Mouse (Mus musculus): ENCODE results near the gene Nr2c2ap. TPM values are rescaled to one million over a fixed set of nuclear protein-coding genes. Genes with fewer than 3 reads are reported as not detected.

Nr2c2ap gene
- polyA plus RNA-seq, 1 experiment from 2014 or later: 32.0 TPM

DNA sequence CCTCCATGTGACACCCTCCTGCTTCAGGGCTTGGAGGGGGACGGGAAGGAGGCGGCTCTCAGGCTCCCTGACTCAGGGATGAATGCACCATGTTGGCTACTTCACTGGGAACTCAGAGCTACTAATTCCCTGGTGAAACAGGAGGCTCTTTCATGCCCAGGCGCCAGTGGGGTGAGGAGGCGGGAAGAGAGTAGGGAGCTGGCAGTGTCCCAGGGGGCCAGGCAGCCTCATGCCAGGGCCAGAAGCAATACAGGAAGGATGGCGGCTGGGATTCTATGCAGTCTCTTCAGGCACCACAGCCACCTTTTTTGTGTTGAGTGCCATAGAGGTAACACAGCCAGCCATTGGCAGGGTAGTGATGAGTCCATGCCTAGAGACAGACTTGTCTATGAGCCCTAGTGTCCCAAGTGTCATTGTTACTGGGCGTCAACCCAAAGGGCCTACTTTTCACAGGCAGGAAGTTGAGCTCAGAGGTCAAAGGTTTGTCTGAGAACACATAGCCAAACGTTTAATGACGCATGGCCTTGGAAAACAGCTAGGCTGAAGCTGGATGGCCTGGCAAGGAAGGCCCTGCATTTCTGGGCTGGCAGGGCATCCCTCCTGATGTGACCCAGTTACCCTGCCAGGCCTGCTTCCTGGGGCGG is 1.7 kb upstream of the Nr2c2ap start:
- DNase-seq (ENCODE audit: low spot score) (peak; percentile 59), ATAC-seq (peak; percentile 51)
- Histone ChIP-seq H3K27ac (ENCODE audit: low read length) (peak overlapping the region; percentile 35; the same call in 1 of the 2 replicates), H3K4me3 (ENCODE audit: low read depth, low read length) (no peak overlapping the region), H3K27me3 (replicated peaks; ENCODE audit: insufficient read depth, low read length) (no peaks in the 10 kb centered on the region), H3K4me2 (replicated peaks; ENCODE audit: low read depth, low read length) (no peak overlapping the region), H3K9me3 (ENCODE audit: low read length) (no peaks in the 10 kb centered on the region), H3K36me3 (ENCODE audit: insufficient read depth, low read length) (no peaks in the 10 kb centered on the region), H3K4me1 (ENCODE audit: insufficient read depth, low read depth, low read length) (no peaks in the 10 kb centered on the region), H3K9ac (replicated peaks; ENCODE audit: low read depth) (no peak overlapping the region)
- WGBS: 47% methylated on average over 9 of the region's 9 CpGs
- TF ChIP-seq CTCF (IDR thresholded peaks at IDR 0.05): no peak
- no peak for TF ChIP-seq EP300 (IDR thresholded peaks at IDR 0.05)

DNA sequence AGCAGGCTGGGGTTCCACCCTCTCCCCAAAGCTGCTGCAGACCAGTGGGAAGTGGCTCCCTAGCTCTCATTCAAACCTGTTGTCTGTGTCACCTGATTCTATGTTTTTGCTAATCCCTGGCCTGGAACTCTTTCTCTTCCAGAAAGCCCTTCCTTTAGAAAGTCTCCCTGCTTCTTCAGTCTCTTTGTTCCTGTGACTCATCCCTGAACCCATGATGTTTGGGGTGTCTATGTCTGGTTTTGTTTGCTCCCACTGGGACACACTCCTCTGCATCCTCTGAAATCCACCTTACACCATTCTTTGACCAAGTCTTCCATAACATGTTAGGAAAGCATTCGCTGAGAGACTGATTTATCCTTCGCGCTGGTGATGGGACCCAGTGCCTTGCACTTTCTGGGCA is 1.1 kb upstream of the Nr2c2ap start:
- Histone ChIP-seq H3K9ac (replicated peaks; ENCODE audit: low read depth) (no peak overlapping the region), H3K4me3 (ENCODE audit: low read depth, low read length) (no peak overlapping the region), H3K4me2 (replicated peaks; ENCODE audit: low read depth, low read length) (no peak overlapping the region), H3K36me3 (ENCODE audit: insufficient read depth, low read length) (peaks cover 3% of the 10 kb centered on the region; the same call in 1 of the 2 replicates), H3K27me3 (replicated peaks; ENCODE audit: insufficient read depth, low read length) (no peaks in the 10 kb centered on the region), H3K4me1 (ENCODE audit: insufficient read depth, low read depth, low read length) (no peaks in the 10 kb centered on the region), H3K27ac (ENCODE audit: low read length) (peak overlapping the region; percentile 35; the same call in 1 of the 2 replicates), H3K9me3 (ENCODE audit: low read length) (no peaks in the 10 kb centered on the region)
- no peak for ATAC-seq
- TF ChIP-seq CTCF (IDR thresholded peaks at IDR 0.05): no peak
- TF ChIP-seq EP300 (IDR thresholded peaks at IDR 0.05): no peak
- DNase-seq (ENCODE audit: low spot score): no peak
- 88% methylated on average over 3 of the region's 3 CpGs for WGBS

DNA sequence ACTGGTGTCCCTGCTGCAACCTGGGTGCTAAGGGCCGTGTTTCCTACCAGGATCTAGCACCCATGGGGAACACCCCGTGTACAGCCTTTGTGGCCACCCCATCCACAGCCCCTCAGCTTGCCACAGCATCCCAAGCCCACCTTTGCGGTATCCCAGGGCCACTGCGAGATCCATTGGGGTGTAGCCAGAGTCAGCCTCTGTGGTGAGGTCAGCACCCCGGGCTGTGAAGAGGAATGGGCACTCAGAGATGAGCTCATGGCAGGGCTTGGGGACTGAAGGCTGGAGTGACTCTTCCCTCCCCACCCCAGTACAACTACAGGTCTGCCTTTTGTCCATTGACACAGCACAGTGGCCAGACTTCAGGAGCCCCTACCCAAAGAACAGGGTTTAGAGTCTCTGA is 3.0 kb downstream of the Nr2c2ap start:
- H3K9me3 ChIP-seq (ENCODE audit: low read length): no peaks in the 10 kb centered on the region
- 86% methylated on average over 5 of the region's 5 CpGs for WGBS
- H3K4me1 ChIP-seq (ENCODE audit: insufficient read depth, low read depth, low read length): peaks cover 6% of the 10 kb centered on the region; the same call in 1 of the 2 replicates
- H3K9ac ChIP-seq (replicated peaks; ENCODE audit: low read depth): no peak overlapping the region
- TF ChIP-seq CTCF (IDR thresholded peaks at IDR 0.05) (no peak), EP300 (IDR thresholded peaks at IDR 0.05) (no peak)
- ATAC-seq: no peak
- H3K4me2 ChIP-seq (replicated peaks; ENCODE audit: low read depth, low read length): no peak overlapping the region
- no peaks in the 10 kb centered on the region for H3K27me3 ChIP-seq (replicated peaks; ENCODE audit: insufficient read depth, low read length)
- H3K4me3 ChIP-seq (ENCODE audit: low read depth, low read length): no peak overlapping the region
- peaks cover 4% of the 10 kb centered on the region; the same call in 1 of the 2 replicates for H3K36me3 ChIP-seq (ENCODE audit: insufficient read depth, low read length)
- H3K27ac ChIP-seq (ENCODE audit: low read length): no peak overlapping the region
- DNase-seq (ENCODE audit: low spot score): no peak

DNA sequence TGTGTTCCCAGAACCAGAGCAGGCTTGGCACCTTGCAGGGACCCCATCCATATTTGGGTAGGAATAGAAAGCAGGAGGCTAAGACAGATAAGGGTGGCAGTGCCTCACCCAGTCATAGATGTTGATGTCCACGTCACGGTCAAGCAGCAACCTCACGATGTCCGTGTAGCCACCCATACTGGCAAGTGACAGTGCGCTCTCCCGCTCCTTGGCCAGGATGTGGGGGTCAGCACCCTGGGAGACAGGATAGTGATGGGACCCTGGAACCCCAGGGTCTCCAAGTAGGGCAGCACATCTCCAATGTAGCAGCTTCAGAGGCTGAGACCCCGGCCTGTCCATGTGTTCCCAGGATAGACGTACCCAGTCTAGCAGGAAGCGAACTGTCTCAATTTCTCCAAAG is 3.8 kb downstream of the Nr2c2ap start:
- Histone ChIP-seq H3K4me1 (ENCODE audit: insufficient read depth, low read depth, low read length) (peaks cover 6% of the 10 kb centered on the region; the same call in 1 of the 2 replicates), H3K27ac (ENCODE audit: low read length) (no peak overlapping the region), H3K27me3 (replicated peaks; ENCODE audit: insufficient read depth, low read length) (no peaks in the 10 kb centered on the region), H3K4me3 (ENCODE audit: low read depth, low read length) (no peak overlapping the region), H3K4me2 (replicated peaks; ENCODE audit: low read depth, low read length) (no peak overlapping the region), H3K36me3 (ENCODE audit: insufficient read depth, low read length) (peaks cover 4% of the 10 kb centered on the region; the same call in 1 of the 2 replicates), H3K9ac (replicated peaks; ENCODE audit: low read depth) (no peak overlapping the region), H3K9me3 (ENCODE audit: low read length) (no peaks in the 10 kb centered on the region)
- 92% methylated on average over 9 of the region's 9 CpGs for WGBS
- TF ChIP-seq EP300 (IDR thresholded peaks at IDR 0.05) (no peak), CTCF (IDR thresholded peaks at IDR 0.05) (no peak)
- ATAC-seq (no peak), DNase-seq (ENCODE audit: low spot score) (no peak)

DNA sequence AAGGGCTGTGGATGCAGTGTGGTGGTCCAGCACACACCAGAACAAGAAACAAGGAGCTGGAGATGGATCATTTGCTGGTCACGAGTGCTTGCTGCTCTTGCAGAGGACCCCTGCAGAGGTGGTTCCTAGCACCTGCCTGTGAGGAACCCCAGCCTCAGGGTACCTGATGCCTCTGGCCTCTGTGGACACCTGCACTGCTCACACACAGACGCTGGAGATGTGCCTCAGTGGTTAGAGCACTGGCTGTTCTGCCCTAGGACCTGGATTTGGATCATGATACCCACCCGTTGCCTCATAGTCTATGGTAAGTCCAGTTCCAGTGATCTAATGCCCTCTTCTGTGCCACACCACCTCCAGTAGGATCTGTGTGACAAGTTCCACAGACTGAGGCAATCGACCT is 5.5 kb downstream of the Nr2c2ap start:
- H3K27me3 ChIP-seq (replicated peaks; ENCODE audit: insufficient read depth, low read length): no peaks in the 10 kb centered on the region
- no peak overlapping the region for H3K4me3 ChIP-seq (ENCODE audit: low read depth, low read length)
- ATAC-seq: no peak
- DNase-seq (ENCODE audit: low spot score): no peak
- peaks cover 14% of the 10 kb centered on the region; the same call in 1 of the 2 replicates for H3K4me1 ChIP-seq (ENCODE audit: insufficient read depth, low read depth, low read length)
- H3K9me3 ChIP-seq (ENCODE audit: low read length): no peaks in the 10 kb centered on the region
- H3K4me2 ChIP-seq (replicated peaks; ENCODE audit: low read depth, low read length): no peak overlapping the region
- TF ChIP-seq CTCF (IDR thresholded peaks at IDR 0.05) (no peak), EP300 (IDR thresholded peaks at IDR 0.05) (no peak)
- no peak overlapping the region for H3K27ac ChIP-seq (ENCODE audit: low read length)
- peaks cover 4% of the 10 kb centered on the region; the same call in 1 of the 2 replicates for H3K36me3 ChIP-seq (ENCODE audit: insufficient read depth, low read length)
- WGBS: 87% methylated on average over 4 of the region's 4 CpGs
- no peak overlapping the region for H3K9ac ChIP-seq (replicated peaks; ENCODE audit: low read depth)

DNA sequence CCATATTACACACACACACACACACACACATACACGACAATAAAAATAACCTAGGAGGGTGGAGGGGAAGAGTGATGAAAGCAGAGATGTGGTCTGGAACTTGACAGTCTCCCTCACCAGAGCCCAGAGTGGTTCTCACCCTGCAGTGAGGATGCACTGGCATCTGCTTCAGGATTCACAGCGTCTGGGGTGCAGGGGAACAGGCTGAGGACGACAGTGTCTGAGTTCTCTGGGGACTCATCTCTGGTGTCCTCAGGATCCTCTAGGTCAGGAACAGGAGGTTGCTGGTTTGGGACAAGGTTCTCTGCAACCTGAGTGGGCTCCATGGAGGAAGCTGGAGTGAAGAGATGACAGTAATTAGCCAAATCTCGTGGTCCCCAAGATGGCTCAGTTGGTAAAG is 6.8 kb downstream of the Nr2c2ap start:
- Histone ChIP-seq H3K9me3 (ENCODE audit: low read length) (no peaks in the 10 kb centered on the region), H3K27ac (ENCODE audit: low read length) (no peak overlapping the region), H3K27me3 (replicated peaks; ENCODE audit: insufficient read depth, low read length) (no peaks in the 10 kb centered on the region), H3K4me3 (ENCODE audit: low read depth, low read length) (peak overlapping the region; percentile 45; the same call in 1 of the 2 replicates), H3K9ac (replicated peaks; ENCODE audit: low read depth) (no peak overlapping the region), H3K4me1 (ENCODE audit: insufficient read depth, low read depth, low read length) (peaks cover 14% of the 10 kb centered on the region; the same call in 1 of the 2 replicates), H3K36me3 (ENCODE audit: insufficient read depth, low read length) (peaks cover 4% of the 10 kb centered on the region; the same call in 1 of the 2 replicates), H3K4me2 (replicated peaks; ENCODE audit: low read depth, low read length) (peak overlapping the region; percentile 63; the same call in 1 of the 2 replicates)
- ATAC-seq: no peak
- TF ChIP-seq EP300 (IDR thresholded peaks at IDR 0.05) (no peak), CTCF (IDR thresholded peaks at IDR 0.05) (no peak)
- whole genome bisulfite sequencing: 71% methylated on average over 4 of the region's 4 CpGs
- no peak for DNase-seq (ENCODE audit: low spot score)
